Mouse (Mus musculus): ENCODE results near the gene Fktn. TPM values are rescaled to one million over a fixed set of nuclear protein-coding genes. Genes with fewer than 3 reads are reported as not detected.
"Not testable (repeated sequence)": the region's sequence is repeated elsewhere in the genome, so short reads cannot be mapped to it uniquely, and the experiment has no call there.

Gene Fktn
- 13.2 and 14.2 TPM in 2 replicates for polyA plus RNA-seq (2015; fragmentation: Nextera tagmentation; extraction: Ambion mirVana)

DNA sequence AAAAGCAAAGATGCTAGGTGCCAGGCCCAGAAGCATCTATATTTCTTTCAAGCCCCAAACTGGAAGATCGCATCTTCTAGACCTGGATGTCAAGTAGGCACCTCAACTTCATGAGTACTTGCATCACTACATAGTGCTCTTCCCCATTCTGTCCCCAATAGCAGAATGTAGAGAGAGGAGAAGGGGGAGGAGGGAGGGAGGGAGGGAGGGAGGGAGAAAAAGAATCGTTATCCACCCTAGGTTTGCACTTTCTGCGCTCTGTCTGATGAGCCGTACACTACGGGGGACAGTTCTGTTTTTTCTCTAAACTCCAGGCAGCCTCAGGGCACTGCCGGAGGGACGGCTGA, at the start of gene Fktn:
TSS of gene Fktn (plus strand) at position 295 of the 347 bp plus-strand sequence.
- Histone ChIP-seq H3K4me2 (peak within 1 kb of the TSS; percentile 89), H3K27ac (peak within 1 kb of the TSS; percentile 80), H3K36me3 (no peaks in the 10 kb centered on the region), H3K9ac (peak within 1 kb of the TSS; percentile 77), H3K4me1 (peaks cover 9% of the 10 kb centered on the region; the same call in 1 of the 2 replicates), H3K27me3 (no peaks in the 10 kb centered on the region), H3K4me3 (peak within 1 kb of the TSS; percentile 81), H3K9me3 (no peaks in the 10 kb centered on the region)
- peak; percentile 60 for ATAC-seq (ENCODE audit: insufficient number of reproducible peaks, low FRiP score, low TSS enrichment, low read depth)
- 10% methylated on average over 7 of the region's 7 CpGs for WGBS

DNA sequence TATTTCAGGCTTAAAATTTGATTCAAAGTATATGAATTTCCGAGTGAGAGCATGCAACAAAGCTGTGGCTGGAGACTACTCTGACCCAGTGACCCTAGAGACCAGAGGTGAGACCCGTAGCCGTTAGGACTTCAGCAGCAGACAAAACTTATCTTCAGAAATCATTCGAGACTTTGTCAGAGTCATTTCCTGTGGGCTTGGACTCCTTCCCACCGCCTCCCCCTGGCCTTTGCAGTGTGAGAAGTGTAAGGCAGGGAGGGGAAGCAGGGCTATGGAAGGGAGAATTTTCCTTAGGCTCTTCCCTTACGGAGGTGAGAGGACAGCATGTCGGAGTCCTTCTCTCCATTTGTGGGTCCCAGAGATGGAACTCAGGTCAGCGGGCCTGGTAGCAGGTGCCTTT, 31.7 kb upstream of the Fktn start:
- H3K4me1 ChIP-seq = no peaks in the 10 kb centered on the region
- no peak overlapping the region for H3K4me2 ChIP-seq
- no peaks in the 10 kb centered on the region for H3K27me3 ChIP-seq
- H3K9me3 ChIP-seq = no peaks in the 10 kb centered on the region
- no peak overlapping the region for H3K9ac ChIP-seq
- no peak overlapping the region for H3K27ac ChIP-seq
- 84% methylated on average over 8 of the region's 8 CpGs for WGBS
- ATAC-seq (ENCODE audit: insufficient number of reproducible peaks, low FRiP score, low TSS enrichment, low read depth) = no peak
- no peak overlapping the region for H3K4me3 ChIP-seq
- peaks cover 17% of the 10 kb centered on the region; the same call in 1 of the 2 replicates for H3K36me3 ChIP-seq

DNA sequence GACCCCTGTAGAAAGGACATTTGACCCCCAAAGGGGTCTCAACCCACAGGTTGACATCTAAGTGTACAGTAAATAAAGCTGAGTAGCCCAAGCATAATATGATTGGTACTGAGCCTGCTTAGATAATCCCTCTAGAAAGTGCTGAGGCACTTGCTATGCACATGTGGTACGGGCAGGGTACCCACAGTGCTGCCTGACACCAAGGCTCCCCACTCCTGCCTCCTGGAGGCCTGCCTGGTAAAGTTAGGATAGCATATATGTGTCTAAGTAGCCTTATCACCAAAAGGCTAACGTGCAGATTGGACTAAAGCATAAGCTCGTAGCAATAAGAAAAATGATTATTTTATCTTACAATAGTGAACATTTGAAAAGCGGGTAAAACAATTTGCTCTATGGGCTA, 24.8 kb upstream of the Fktn start:
- H3K36me3 ChIP-seq = no peaks in the 10 kb centered on the region
- H3K9me3 ChIP-seq = no peaks in the 10 kb centered on the region
- WGBS = 85% methylated on average over 4 of the region's 4 CpGs
- H3K4me1 ChIP-seq = no peaks in the 10 kb centered on the region
- H3K4me2 ChIP-seq = no peak overlapping the region
- H3K9ac ChIP-seq = no peak overlapping the region
- no peak for ATAC-seq (ENCODE audit: insufficient number of reproducible peaks, low FRiP score, low TSS enrichment, low read depth)
- no peak overlapping the region for H3K27ac ChIP-seq
- H3K4me3 ChIP-seq = no peak overlapping the region
- H3K27me3 ChIP-seq = no peaks in the 10 kb centered on the region

DNA sequence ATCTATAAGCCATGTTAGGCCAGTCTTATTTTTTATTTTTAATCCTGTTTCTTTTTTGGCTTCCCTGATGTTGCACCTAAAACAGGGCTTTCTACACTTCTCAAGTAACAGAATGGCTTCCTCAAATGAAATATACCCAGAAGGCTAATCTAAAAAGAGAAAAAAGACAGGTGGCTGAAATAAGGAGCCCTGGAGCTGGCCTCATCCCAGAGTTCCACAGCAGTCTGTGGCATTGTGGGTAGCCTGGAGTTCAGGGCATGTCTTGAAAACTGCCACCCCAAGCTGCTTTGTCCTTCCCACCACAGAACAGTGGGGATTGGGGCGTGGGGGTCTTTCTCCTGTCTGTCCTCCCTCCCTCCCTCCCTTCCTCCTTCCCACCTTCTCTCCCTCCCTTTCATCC, 22.4 kb upstream of the Fktn start:
- ATAC-seq (ENCODE audit: insufficient number of reproducible peaks, low FRiP score, low TSS enrichment, low read depth) = no peak
- Histone ChIP-seq H3K27me3 (no peaks in the 10 kb centered on the region), H3K9me3 (no peaks in the 10 kb centered on the region), H3K9ac (no peak overlapping the region), H3K4me3 (no peak overlapping the region), H3K4me2 (no peak overlapping the region), H3K4me1 (no peaks in the 10 kb centered on the region), H3K36me3 (peaks cover 2% of the 10 kb centered on the region; the same call in 1 of the 2 replicates), H3K27ac (no peak overlapping the region)
- 90% methylated on average over 1 of the region's 1 CpGs for WGBS

DNA sequence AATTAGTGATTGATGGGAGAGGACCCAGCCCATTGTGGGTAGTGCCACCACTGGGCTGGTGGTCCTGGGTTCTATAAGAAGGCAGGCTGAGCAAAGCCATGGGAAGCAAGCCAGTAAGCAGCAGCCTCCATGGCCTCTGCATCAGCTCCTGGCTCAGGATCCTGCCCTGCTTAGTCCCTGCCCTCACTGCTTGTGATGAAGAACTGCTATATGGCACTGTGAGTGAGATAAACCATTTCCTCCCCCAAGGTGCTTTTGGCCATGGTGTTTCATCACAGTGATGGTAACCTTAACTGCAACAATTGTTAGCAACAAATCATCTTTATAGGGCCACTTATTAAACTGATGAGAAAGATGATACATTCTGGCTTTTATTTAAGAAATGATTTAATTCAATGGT, 4.6 kb upstream of the Fktn start:
- not testable (repeated sequence) for H3K4me3 ChIP-seq; ATAC-seq (ENCODE audit: insufficient number of reproducible peaks, low FRiP score, low TSS enrichment, low read depth)

DNA sequence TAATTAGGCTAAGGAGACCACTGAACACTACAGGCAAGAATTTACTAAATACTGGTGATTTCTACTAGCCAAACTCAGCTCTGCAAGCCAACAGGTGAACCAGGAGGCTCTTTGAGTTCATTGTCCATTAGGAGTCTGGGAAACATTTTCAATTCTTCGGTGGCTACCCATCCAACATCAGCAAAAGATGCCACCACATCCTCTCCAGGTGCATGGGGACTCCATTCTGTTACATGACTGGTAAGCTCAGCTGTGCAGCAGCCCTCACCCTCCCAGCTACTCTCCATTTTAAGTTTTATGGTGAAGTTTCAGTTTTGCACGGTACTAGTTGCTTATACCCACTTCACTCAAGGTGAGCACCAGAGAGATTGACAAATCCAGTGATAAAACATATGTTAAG, 3.8 kb upstream of the Fktn start:
- no peak overlapping the region for H3K9ac ChIP-seq
- H3K4me2 ChIP-seq = no peak overlapping the region
- 69% methylated on average over 2 of the region's 2 CpGs for WGBS
- no peak overlapping the region for H3K4me3 ChIP-seq
- no peaks in the 10 kb centered on the region for H3K36me3 ChIP-seq
- no peak for ATAC-seq (ENCODE audit: insufficient number of reproducible peaks, low FRiP score, low TSS enrichment, low read depth)
- H3K4me1 ChIP-seq = peaks cover 4% of the 10 kb centered on the region; the same call in 1 of the 2 replicates
- H3K27ac ChIP-seq = no peak overlapping the region
- no peaks in the 10 kb centered on the region for H3K27me3 ChIP-seq
- no peaks in the 10 kb centered on the region for H3K9me3 ChIP-seq

More for the DNA sequence above, 4.6 kb upstream of the Fktn start:
- not testable (repeated sequence) for H3K9ac ChIP-seq, H3K4me2 ChIP-seq, H3K4me1 ChIP-seq, H3K36me3 ChIP-seq, H3K27me3 ChIP-seq, H3K9me3 ChIP-seq, H3K27ac ChIP-seq

DNA sequence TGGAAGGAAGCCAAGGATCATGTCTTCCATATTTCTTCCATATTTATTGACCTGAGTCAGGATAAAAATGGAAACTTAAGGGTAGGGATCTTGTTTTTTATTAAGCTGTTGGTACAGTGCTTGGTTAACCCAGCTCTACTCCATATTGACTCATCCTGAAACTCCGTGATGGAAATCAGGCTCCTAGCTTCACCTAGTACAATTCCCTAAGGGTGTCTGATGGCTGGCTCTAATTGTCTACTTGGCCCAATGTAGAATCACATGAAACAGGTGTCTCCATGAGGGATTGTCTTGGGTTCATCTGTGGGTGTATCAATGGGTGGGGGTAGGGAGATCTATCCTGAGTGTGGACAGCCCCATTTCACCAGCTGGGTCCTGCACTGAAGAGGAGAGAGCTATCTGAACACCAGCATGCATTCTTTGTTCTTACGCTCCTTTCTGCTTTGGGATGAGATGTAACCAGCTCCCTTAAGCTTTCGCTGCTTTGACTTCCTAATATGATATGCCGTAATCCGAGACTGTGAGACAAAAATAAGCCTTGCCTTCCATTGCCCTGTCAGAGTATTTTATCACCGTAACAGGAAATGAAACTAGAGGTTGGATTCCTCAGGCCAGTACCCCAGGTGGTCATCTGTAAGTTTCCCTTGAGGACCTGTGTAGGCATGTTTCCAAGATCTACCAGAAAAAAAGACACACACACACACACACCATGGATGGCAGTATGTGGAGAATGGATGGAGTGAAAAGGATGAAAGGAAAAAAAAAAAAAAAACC, 3.1 kb upstream of the Fktn start:
- ATAC-seq (ENCODE audit: insufficient number of reproducible peaks, low FRiP score, low TSS enrichment, low read depth) = no peak
- Histone ChIP-seq H3K9ac (no peak overlapping the region), H3K4me1 (peaks cover 9% of the 10 kb centered on the region; the same call in 1 of the 2 replicates), H3K9me3 (no peaks in the 10 kb centered on the region), H3K4me3 (no peak overlapping the region), H3K27me3 (no peaks in the 10 kb centered on the region), H3K27ac (no peak overlapping the region), H3K4me2 (no peak overlapping the region), H3K36me3 (no peaks in the 10 kb centered on the region)
- 74% methylated on average over 6 of the region's 6 CpGs for WGBS

DNA sequence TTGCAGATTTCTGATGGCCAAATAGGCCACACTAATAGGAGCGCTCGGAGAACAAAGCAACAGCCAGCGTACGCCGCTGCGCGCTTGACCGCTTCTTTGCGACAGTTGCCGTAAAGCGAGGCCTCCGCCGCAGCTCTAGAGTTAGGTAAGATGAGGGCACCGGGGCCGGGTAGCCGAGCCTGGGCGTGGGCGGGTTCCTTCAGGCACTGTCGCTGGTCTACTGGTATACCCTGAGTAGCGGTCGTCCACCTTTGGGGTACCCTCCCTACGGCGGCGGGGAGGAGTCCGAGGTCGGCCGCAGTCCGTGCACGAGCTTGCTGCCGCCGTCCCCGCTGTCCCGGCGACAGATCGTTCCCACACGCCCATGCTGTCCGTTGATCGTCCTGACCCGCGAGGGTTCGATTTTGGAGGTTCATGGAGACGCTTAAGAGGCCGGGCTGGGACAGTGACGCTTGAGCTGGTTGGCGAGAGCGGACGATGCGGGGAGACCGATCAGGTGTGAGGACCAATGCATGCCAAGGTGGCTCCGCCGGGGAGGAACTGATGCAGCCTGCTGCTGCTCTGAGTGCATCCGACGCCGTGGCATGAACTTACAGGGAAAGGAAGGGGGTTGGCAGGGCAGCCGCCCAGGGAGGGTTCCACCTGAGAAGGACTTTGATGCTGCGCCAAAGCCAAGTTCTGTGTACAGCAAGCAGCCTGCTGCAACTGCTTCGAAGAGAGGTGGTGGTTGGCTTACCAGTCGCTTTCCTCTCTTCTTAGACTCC, 435 bp downstream of the Fktn start:
- peaks cover 9% of the 10 kb centered on the region; the same call in 1 of the 2 replicates for H3K4me1 ChIP-seq
- peak overlapping the region; percentile 77 for H3K9ac ChIP-seq
- WGBS = 15% methylated on average over 58 of the region's 58 CpGs
- H3K4me2 ChIP-seq = peak overlapping the region; percentile 89
- H3K27ac ChIP-seq = peak overlapping the region; percentile 80
- no peaks in the 10 kb centered on the region for H3K9me3 ChIP-seq
- H3K36me3 ChIP-seq = no peaks in the 10 kb centered on the region
- ATAC-seq (ENCODE audit: insufficient number of reproducible peaks, low FRiP score, low TSS enrichment, low read depth) = peak; percentile 87
- H3K4me3 ChIP-seq = peak overlapping the region; percentile 81
- H3K27me3 ChIP-seq = no peaks in the 10 kb centered on the region

DNA sequence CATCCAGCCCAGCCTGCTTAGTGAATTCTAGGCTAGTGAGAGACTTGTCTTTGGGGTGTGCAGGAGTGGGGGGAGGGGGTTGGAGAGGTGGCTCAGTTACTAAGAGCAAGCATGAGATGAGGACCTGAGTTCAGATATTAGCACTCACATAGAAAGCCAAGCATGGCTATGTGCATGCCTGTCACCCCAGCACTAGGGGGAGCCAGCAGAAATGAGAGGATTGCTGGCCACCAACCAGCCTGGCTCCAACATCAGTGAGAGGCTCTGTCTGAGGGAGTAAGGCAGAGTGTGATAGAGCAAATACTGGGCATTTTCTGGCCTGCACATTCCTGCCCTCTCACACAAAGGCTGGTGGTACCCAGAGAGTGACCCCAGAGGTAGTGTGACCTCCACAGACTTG, 2.2 kb downstream of the Fktn start:
- Histone ChIP-seq H3K4me2 (no peak overlapping the region), H3K4me3 (no peak overlapping the region), H3K4me1 (peaks cover 9% of the 10 kb centered on the region; the same call in 1 of the 2 replicates), H3K36me3 (0 out of 2 replicates have a peak, but pooled peaks cover 2% of the 10 kb centered on the region), H3K9me3 (no peaks in the 10 kb centered on the region), H3K9ac (no peak overlapping the region), H3K27me3 (no peaks in the 10 kb centered on the region), H3K27ac (no peak overlapping the region)
- ATAC-seq (ENCODE audit: insufficient number of reproducible peaks, low FRiP score, low TSS enrichment, low read depth) = no peak

DNA sequence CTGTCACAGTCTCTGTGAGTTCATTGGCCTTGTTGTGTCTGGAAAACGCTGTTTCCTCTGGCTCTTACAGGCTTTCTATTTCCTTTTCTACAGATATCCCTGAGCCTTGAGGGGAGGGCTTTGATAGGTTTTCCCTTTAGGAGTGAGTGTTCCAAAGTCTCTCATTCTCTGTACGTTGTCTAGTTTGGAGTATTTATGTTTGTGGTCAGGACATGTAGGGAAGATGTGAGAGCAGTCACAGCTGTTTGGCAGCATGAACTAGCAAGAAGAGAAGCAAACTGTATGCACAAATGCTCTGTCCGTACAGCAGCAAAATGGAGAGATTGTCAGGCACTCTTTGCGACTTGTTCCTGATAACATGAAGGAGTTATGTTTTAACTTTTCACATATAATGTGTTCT, 3.7 kb downstream of the Fktn start:
- H3K9me3 ChIP-seq = no peaks in the 10 kb centered on the region

DNA sequence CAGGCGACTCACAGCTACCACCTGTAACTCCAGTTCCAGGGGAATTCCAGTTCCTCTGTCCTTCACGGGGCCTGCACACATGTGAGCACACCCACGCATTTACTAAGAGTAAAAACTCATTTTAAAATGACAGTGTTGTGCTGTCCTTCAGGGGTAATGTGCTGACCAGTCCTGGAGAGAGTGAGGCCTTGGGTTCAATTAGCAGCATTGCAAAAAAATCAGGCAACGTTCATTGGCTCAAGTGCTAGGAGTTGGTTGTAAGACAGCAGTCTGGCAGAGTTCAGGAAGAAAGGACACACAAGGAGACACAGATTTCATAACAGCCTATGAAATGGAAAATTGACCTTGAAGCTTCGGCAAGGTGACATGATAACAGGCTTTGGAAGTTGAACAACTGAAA, 4.5 kb downstream of the Fktn start:
- ATAC-seq (ENCODE audit: insufficient number of reproducible peaks, low FRiP score, low TSS enrichment, low read depth) = no peak
- H3K27ac ChIP-seq = no peak overlapping the region
- no peak overlapping the region for H3K4me2 ChIP-seq
- no peak overlapping the region for H3K9ac ChIP-seq
- no peaks in the 10 kb centered on the region for H3K9me3 ChIP-seq
- no peaks in the 10 kb centered on the region for H3K27me3 ChIP-seq
- H3K4me3 ChIP-seq = no peak overlapping the region
- H3K36me3 ChIP-seq = peaks cover 13% of the 10 kb centered on the region; the same call in 1 of the 2 replicates
- H3K4me1 ChIP-seq = peaks cover 9% of the 10 kb centered on the region; the same call in 1 of the 2 replicates
- 78% methylated on average over 5 of the region's 5 CpGs for WGBS

More for the DNA sequence above, 3.7 kb downstream of the Fktn start:
- no peaks in the 10 kb centered on the region for H3K27me3 ChIP-seq
- peaks cover 9% of the 10 kb centered on the region; the same call in 1 of the 2 replicates for H3K4me1 ChIP-seq
- no peak for ATAC-seq (ENCODE audit: insufficient number of reproducible peaks, low FRiP score, low TSS enrichment, low read depth)
- H3K27ac ChIP-seq = no peak overlapping the region
- no peak overlapping the region for H3K4me2 ChIP-seq
- WGBS = 86% methylated on average over 4 of the region's 4 CpGs
- no peak overlapping the region for H3K9ac ChIP-seq
- H3K36me3 ChIP-seq = peaks cover 11% of the 10 kb centered on the region; the same call in 1 of the 2 replicates
- no peak overlapping the region for H3K4me3 ChIP-seq

DNA sequence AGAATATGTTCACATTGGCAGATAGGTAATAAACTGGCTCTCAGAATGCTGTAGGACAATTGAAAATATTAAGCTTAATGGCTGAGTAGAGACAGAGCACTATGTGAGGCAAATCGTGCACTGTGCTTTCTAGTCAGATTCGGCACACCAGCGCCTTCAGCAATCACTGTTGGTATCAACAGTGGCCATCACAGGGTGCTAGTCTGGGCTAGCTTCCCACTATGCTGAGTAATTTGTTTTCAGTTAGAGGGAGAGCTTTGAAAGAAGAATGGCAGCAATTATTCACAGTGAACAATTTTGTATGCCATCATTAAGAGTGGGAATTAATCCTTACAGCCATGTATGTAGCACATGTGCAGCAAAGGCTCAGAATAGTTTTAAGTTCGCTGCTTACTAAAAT, 8.7 kb downstream of the Fktn start:
- no peak for ATAC-seq (ENCODE audit: insufficient number of reproducible peaks, low FRiP score, low TSS enrichment, low read depth)
- Histone ChIP-seq H3K36me3 (peaks cover 22% of the 10 kb centered on the region; the same call in 1 of the 2 replicates), H3K27ac (no peak overlapping the region), H3K4me2 (no peak overlapping the region), H3K4me1 (no peaks in the 10 kb centered on the region), H3K9me3 (no peaks in the 10 kb centered on the region), H3K27me3 (no peaks in the 10 kb centered on the region), H3K4me3 (no peak overlapping the region), H3K9ac (no peak overlapping the region)
- WGBS = 89% methylated on average over 4 of the region's 4 CpGs

Measured in limb, embryonic 15.5 days (tissue).